16 mouse cellular contexts compared by ENCODE assay signal in the genomic region with DNA sequence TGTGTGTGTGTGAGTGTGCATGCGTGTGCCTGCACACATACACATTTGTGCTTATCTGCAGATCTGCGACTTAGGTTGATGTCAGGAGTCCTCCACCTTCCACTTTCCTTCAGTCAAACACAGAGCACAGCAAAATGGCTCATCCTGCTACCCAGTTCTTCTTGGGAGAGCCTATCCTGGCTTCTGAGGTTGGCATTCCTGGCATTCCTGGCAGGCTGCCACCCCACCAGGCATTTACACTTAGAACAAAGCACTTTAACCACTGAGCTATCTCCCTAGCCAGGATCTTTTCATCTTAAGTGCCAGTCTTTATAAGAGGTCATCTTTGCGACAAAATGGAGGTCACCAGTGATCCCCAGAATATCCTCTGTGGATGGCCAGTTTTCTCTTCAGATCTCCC. TPM values are rescaled to one million over a fixed set of nuclear protein-coding genes. Genes with fewer than 3 reads are reported as not detected.
DNase-seq lines count a peak whose midpoint lies in the region; ATAC-seq lines count a peak whose summit lies in the region.
"Had no signal": no experiment of that assay in that cellular context is flagged by ENCODE, and none has a peak within 500 bp of the region (broad histone marks: within the 10 kb centered on the region; RNA-seq: fewer than 3 reads in every experiment).

No protein-coding gene starts in this region.

- no peaks in the 10 kb centered on the region for H3K36me3 ChIP-seq in midbrain, embryonic 14.5 days (ENCODE audit: control insufficient read depth, insufficient read depth, low read length)
- no peaks in the 10 kb centered on the region for H3K36me3 ChIP-seq in midbrain, embryonic 11.5 days (ENCODE audit: control insufficient read depth, insufficient read depth, low read length)
- H3K36me3 ChIP-seq: neural tube, embryonic 12.5 days had no signal

- WGBS in midbrain, embryonic 14.5 days, result 73% methylated on average over 3 of the region's 3 CpGs
- WGBS in midbrain, embryonic 11.5 days, result 70% methylated on average over 3 of the region's 3 CpGs

- intact Hi-C loops in heart, postnatal 10 days (cut with DNase I), result no loop called here
- intact Hi-C loops in left cerebral cortex, postnatal 36 days (cut with DNase I), result no loop called here

- no peak overlapping the region for H3K27ac ChIP-seq in midbrain, embryonic 14.5 days (replicated peaks; ENCODE audit: low read depth, low read length)
- H3K27ac ChIP-seq in midbrain, embryonic 11.5 days (ENCODE audit: low read depth, low read length), result no peak overlapping the region
- H3K27ac ChIP-seq: hindbrain, postnatal 0 days; neural tube, embryonic 12.5 days had no signal

- H3K4me1 ChIP-seq in midbrain, embryonic 14.5 days (ENCODE audit: control insufficient read depth, insufficient read depth, low read length), result no peaks in the 10 kb centered on the region
- H3K4me1 ChIP-seq in midbrain, embryonic 11.5 days (ENCODE audit: control insufficient read depth, insufficient read depth, low read length), result no peaks in the 10 kb centered on the region
- H3K4me1 ChIP-seq: neural tube, embryonic 12.5 days had no signal

- no peak overlapping the region for H3K9ac ChIP-seq in midbrain, embryonic 14.5 days (replicated peaks; ENCODE audit: low read length)
- no peak overlapping the region for H3K9ac ChIP-seq in midbrain, embryonic 11.5 days (ENCODE audit: low read length)
- H3K9ac ChIP-seq: neural tube, embryonic 12.5 days had no signal

- no peak; the same call in 1 of the 2 replicates for ATAC-seq in midbrain, embryonic 14.5 days (ENCODE audit: low FRiP score, low TSS enrichment)
- ATAC-seq in midbrain, embryonic 11.5 days (ENCODE audit: low FRiP score), result no peak
- ATAC-seq: forebrain, embryonic 16.5 days; hindbrain, postnatal 0 days had no signal

- H3K9me3 ChIP-seq in midbrain, embryonic 14.5 days (ENCODE audit: control insufficient read depth, low read length), result no peaks in the 10 kb centered on the region
- H3K9me3 ChIP-seq in midbrain, embryonic 11.5 days (ENCODE audit: control insufficient read depth, low read length), result no peaks in the 10 kb centered on the region
- H3K9me3 ChIP-seq: neural tube, embryonic 12.5 days had no signal

- peak; percentile 8 to 17 for DNase-seq in heart, postnatal 10 days
- no peak for DNase-seq in heart, adult 9 months (ENCODE audit: low spot score in 2 of 2)
- DNase-seq in midbrain, embryonic 14.5 days, result peak; percentile 21
- no peak for DNase-seq in midbrain, embryonic 11.5 days (ENCODE audit: low spot score, missing footprints)
- DNase-seq in embryo, embryonic 10.5 days (ENCODE audit: low spot score), result peak; percentile 2
- DNase-seq in mesoderm, embryonic 11.5 days (ENCODE audit: low read depth, low spot score), result peak; percentile 12
- DNase-seq in left cerebral cortex, postnatal 36 days (ENCODE audit: low spot score in 2 of 2), result no peak
- DNase-seq in cerebellum, adult 9-11 months, result no peak

- no peaks in the 10 kb centered on the region for H3K27me3 ChIP-seq in midbrain, embryonic 14.5 days (ENCODE audit: control insufficient read depth, insufficient read depth, low read length)
- no peaks in the 10 kb centered on the region for H3K27me3 ChIP-seq in midbrain, embryonic 11.5 days (ENCODE audit: control insufficient read depth, insufficient read depth, low read length)
- H3K27me3 ChIP-seq: neural tube, embryonic 12.5 days had no signal

- no peak overlapping the region for H3K4me3 ChIP-seq in midbrain, embryonic 14.5 days (replicated peaks; ENCODE audit: low read depth, low read length)
- H3K4me3 ChIP-seq in midbrain, embryonic 11.5 days (ENCODE audit: low read depth, low read length), result no peak overlapping the region
- H3K4me3 ChIP-seq: neural tube, embryonic 12.5 days had no signal

- H3K4me2 ChIP-seq in midbrain, embryonic 14.5 days (ENCODE audit: low read length), result no peak overlapping the region
- H3K4me2 ChIP-seq in midbrain, embryonic 11.5 days, result no peak overlapping the region
- H3K4me2 ChIP-seq: neural tube, embryonic 12.5 days had no signal

RNA-seq across cellular contexts. Expression of a gene that starts 1.3 kb away (rescaled TPM):
- not detected for total RNA-seq in heart, postnatal 10 days (2021)
- not detected in 2 replicates for polyA plus RNA-seq in midbrain, embryonic 14.5 days (2014; fragmentation: Nextera tagmentation; extraction: Ambion mirVana)
- 0.03 TPM in 1 of 2 replicates, not detected in the other for polyA plus RNA-seq in midbrain, embryonic 11.5 days (2014; fragmentation: Nextera tagmentation; extraction: Ambion mirVana)
- total RNA-seq in left cerebral cortex, postnatal 36 days (2021), result not detected
- total RNA-seq: adrenal gland, adult 18-20 months; gastrocnemius, postnatal 4 days; hindbrain, postnatal 0 days; layer of hippocampus, postnatal 10 days had no signal
- polyA plus RNA-seq: cortical plate, adult 2 months; forebrain, embryonic 16.5 days; hindbrain, postnatal 0 days; limb, embryonic 14.5 days; neural tube, embryonic 12.5 days had no signal

RNA-seq across cellular contexts. Expression of a gene that starts 24.9 kb away (rescaled TPM):
- total RNA-seq in heart, postnatal 10 days (2021), result not detected
- not detected in 2 replicates for polyA plus RNA-seq in midbrain, embryonic 14.5 days (2014; fragmentation: Nextera tagmentation; extraction: Ambion mirVana)
- polyA plus RNA-seq in midbrain, embryonic 11.5 days (2014; fragmentation: Nextera tagmentation; extraction: Ambion mirVana), result not detected in 2 replicates
- total RNA-seq in left cerebral cortex, postnatal 36 days (2021), result not detected
- total RNA-seq: adrenal gland, adult 18-20 months; gastrocnemius, postnatal 4 days; hindbrain, postnatal 0 days; layer of hippocampus, postnatal 10 days had no signal
- polyA plus RNA-seq: cortical plate, adult 2 months; forebrain, embryonic 16.5 days; hindbrain, postnatal 0 days; limb, embryonic 14.5 days; neural tube, embryonic 12.5 days had no signal

RNA-seq across cellular contexts. Expression of a gene that starts 29.9 kb away (rescaled TPM):
- not detected for total RNA-seq in heart, postnatal 10 days (2021)
- not detected in 2 replicates for polyA plus RNA-seq in midbrain, embryonic 14.5 days (2014; fragmentation: Nextera tagmentation; extraction: Ambion mirVana)
- not detected in 2 replicates for polyA plus RNA-seq in midbrain, embryonic 11.5 days (2014; fragmentation: Nextera tagmentation; extraction: Ambion mirVana)
- total RNA-seq in left cerebral cortex, postnatal 36 days (2021), result not detected
- total RNA-seq: adrenal gland, adult 18-20 months; gastrocnemius, postnatal 4 days; hindbrain, postnatal 0 days; layer of hippocampus, postnatal 10 days had no signal
- polyA plus RNA-seq: cortical plate, adult 2 months; forebrain, embryonic 16.5 days; hindbrain, postnatal 0 days; limb, embryonic 14.5 days; neural tube, embryonic 12.5 days had no signal

RNA-seq across cellular contexts. Expression of a gene that starts 39.8 kb away (rescaled TPM):
- not detected for total RNA-seq in heart, postnatal 10 days (2021)
- polyA plus RNA-seq in midbrain, embryonic 14.5 days (2014; fragmentation: Nextera tagmentation; extraction: Ambion mirVana), result not detected in 2 replicates
- polyA plus RNA-seq in midbrain, embryonic 11.5 days (2014; fragmentation: Nextera tagmentation; extraction: Ambion mirVana), result not detected in 2 replicates
- total RNA-seq in left cerebral cortex, postnatal 36 days (2021), result not detected
- total RNA-seq: adrenal gland, adult 18-20 months; gastrocnemius, postnatal 4 days; hindbrain, postnatal 0 days; layer of hippocampus, postnatal 10 days had no signal
- polyA plus RNA-seq: cortical plate, adult 2 months; forebrain, embryonic 16.5 days; hindbrain, postnatal 0 days; limb, embryonic 14.5 days; neural tube, embryonic 12.5 days had no signal

RNA-seq across cellular contexts. Expression of a gene that starts 56.1 kb away (rescaled TPM):
- not detected for total RNA-seq in heart, postnatal 10 days (2021)
- not detected in 2 replicates for polyA plus RNA-seq in midbrain, embryonic 14.5 days (2014; fragmentation: Nextera tagmentation; extraction: Ambion mirVana)
- polyA plus RNA-seq in midbrain, embryonic 11.5 days (2014; fragmentation: Nextera tagmentation; extraction: Ambion mirVana), result not detected in 2 replicates
- total RNA-seq in left cerebral cortex, postnatal 36 days (2021), result not detected
- total RNA-seq: adrenal gland, adult 18-20 months; gastrocnemius, postnatal 4 days; hindbrain, postnatal 0 days; layer of hippocampus, postnatal 10 days had no signal
- polyA plus RNA-seq: cortical plate, adult 2 months; forebrain, embryonic 16.5 days; hindbrain, postnatal 0 days; limb, embryonic 14.5 days; neural tube, embryonic 12.5 days had no signal

Comparison
In these comparisons a context has a peak if more than half of its experiments do, and no peak if none do; other contexts are left out.
1. DNase-seq: peak in heart, postnatal 10 days (2 of 2), midbrain, embryonic 14.5 days (single experiment), embryo, embryonic 10.5 days (single experiment) and mesoderm, embryonic 11.5 days (single experiment); none in heart, adult 9 months (0 of 2), midbrain, embryonic 11.5 days (single experiment), left cerebral cortex, postnatal 36 days (0 of 2) and cerebellum, adult 9-11 months (single experiment).